Mouse (Mus musculus) midbrain, embryonic 11.5 days (tissue): Measurements from ENCODE around the gene Gpi1. TPM values are rescaled to one million over a fixed set of nuclear protein-coding genes. Genes with fewer than 3 reads are reported as not detected.

Experiments used
- ATAC-seq: fragments of 200-750 bp; cut with Nextera tagmentation; 2 replicates; pipeline ENCODE4 v1.8.0; 2017; ENCODE audit warnings: moderate TSS enrichment, moderate library complexity; ENCODE audit not compliant: low FRiP score
- DNase-seq: peaks from one replicate; pipeline ENCODE4 v3.0.0; 2015; ENCODE audit warnings: low spot score; ENCODE audit errors: missing footprints
- H3K27ac ChIP-seq: fragments of 300-500 bp; sonication (generic); 2 replicates; pipeline ENCODE4 v1.5.1; 2014; ENCODE audit warnings: low read depth, low read length
- H3K27me3 ChIP-seq: fragments of 300-500 bp; sonication (generic); 2 replicates; pipeline ENCODE4 v1.6.1; 2014; ENCODE audit warnings: mild to moderate bottlenecking, low read length, moderate library complexity, mixed read lengths; ENCODE audit not compliant: control insufficient read depth, insufficient read depth
- H3K36me3 ChIP-seq: fragments of 300-500 bp; sonication (generic); 2 replicates; pipeline ENCODE4 v1.6.1; 2014; ENCODE audit warnings: mild to moderate bottlenecking, low read length, moderate library complexity, mixed read lengths; ENCODE audit not compliant: control insufficient read depth, insufficient read depth
- H3K4me1 ChIP-seq: fragments of 300-500 bp; sonication (generic); 2 replicates; pipeline ENCODE4 v1.6.1; 2014; ENCODE audit warnings: low read length; ENCODE audit not compliant: control insufficient read depth, insufficient read depth
- H3K4me2 ChIP-seq: fragments of 300-500 bp; sonication (generic); 2 replicates; pipeline ENCODE4 v1.6.1; 2014; ENCODE audit warnings: mild to moderate bottlenecking, moderate library complexity
- H3K4me3 ChIP-seq: fragments of 300-500 bp; sonication (generic); 2 replicates; pipeline ENCODE4 v1.5.1; 2014; ENCODE audit warnings: low read depth, low read length
- H3K9ac ChIP-seq: fragments of 300-500 bp; sonication (generic); 2 replicates; pipeline ENCODE4 v1.6.1; 2014; ENCODE audit warnings: low read length
- H3K9me3 ChIP-seq: fragments of 300-500 bp; sonication (generic); 2 replicates; pipeline ENCODE4 v1.6.1; 2016; ENCODE audit warnings: low read length; ENCODE audit not compliant: control insufficient read depth
- WGBS: fragments of 180-500 bp; shearing (Covaris S2); extraction: QIAGEN DNeasy Blood & Tissue Kit; methylation state at CpG from one replicate; pipeline ENCODE4 v1.1.7; 2014; 5-methylcytosine and 5-hydroxymethylcytosine counted together
- polyA plus RNA-seq: library from polyadenylated mRNA; unstranded; fragments of >200 nt; fragmentation: Nextera tagmentation; extraction: Ambion mirVana; gene quantifications from 2 replicates; pipeline ENCODE4 v1.2.1, GENCODE M21; 2014

Gpi1 gene
- polyA plus RNA-seq, 1 experiment from 2014 or later = 282 TPM

GRCm38 (mm10) chr7:34255916-34256315, 25.8 kb upstream of the Gpi1 start:
- Histone ChIP-seq H3K9me3 (no peaks in the 10 kb centered on the region), H3K27me3 (no peaks in the 10 kb centered on the region), H3K9ac (no peak overlapping the region), H3K36me3 (no peaks in the 10 kb centered on the region; the same call in 1 of the 2 replicates), H3K4me3 (no peak overlapping the region), H3K27ac (no peak overlapping the region), H3K4me2 (no peak overlapping the region), H3K4me1 (no peaks in the 10 kb centered on the region)
- no peak for DNase-seq
- 88% methylated on average over 1 of the region's 1 CpGs for WGBS
- ATAC-seq = no peak

- H3K27me3 ChIP-seq = no peaks in the 10 kb centered on the region
- no peak for ATAC-seq
- no peaks in the 10 kb centered on the region; the same call in 1 of the 2 replicates for H3K36me3 ChIP-seq
- no peak overlapping the region for H3K27ac ChIP-seq
- H3K4me3 ChIP-seq = no peak overlapping the region
- no peaks in the 10 kb centered on the region for H3K9me3 ChIP-seq
- H3K4me2 ChIP-seq = no peak overlapping the region
- H3K9ac ChIP-seq = no peak overlapping the region
- H3K4me1 ChIP-seq = no peaks in the 10 kb centered on the region
- WGBS = 82% methylated on average over 3 of the region's 3 CpGs
- DNase-seq = no peak
Observed at GRCm38 (mm10) chr7:34255137-34255536, 25.0 kb upstream of the Gpi1 start.

- ATAC-seq = no peak
- peak; percentile 86 for DNase-seq
- 87% methylated on average over 2 of the region's 2 CpGs for WGBS
- no peak overlapping the region for H3K27ac ChIP-seq
- H3K9me3 ChIP-seq = no peaks in the 10 kb centered on the region
- no peak overlapping the region for H3K9ac ChIP-seq
- H3K36me3 ChIP-seq = no peaks in the 10 kb centered on the region; the same call in 1 of the 2 replicates
- no peak overlapping the region for H3K4me3 ChIP-seq
- H3K4me2 ChIP-seq = no peak overlapping the region
- no peaks in the 10 kb centered on the region for H3K27me3 ChIP-seq
- no peaks in the 10 kb centered on the region for H3K4me1 ChIP-seq
Observed at GRCm38 (mm10) chr7:34252030-34252429, 21.9 kb upstream of the Gpi1 start.

GRCm38 (mm10) chr7:34250738-34251137, 20.6 kb upstream of the Gpi1 start, which contains the start of gene Gm6096:
Gene Gm6096 (plus strand): TSS chr7:34251038.
- no peaks in the 10 kb centered on the region; the same call in 1 of the 2 replicates for H3K36me3 ChIP-seq
- DNase-seq (no peak), ATAC-seq (no peak)
- no peaks in the 10 kb centered on the region for H3K4me1 ChIP-seq
- H3K9me3 ChIP-seq = no peaks in the 10 kb centered on the region
- H3K27me3 ChIP-seq = no peaks in the 10 kb centered on the region
- WGBS = 93% methylated on average over 7 of the region's 7 CpGs
- no peak within 1 kb of the TSS for H3K4me2 ChIP-seq
- H3K9ac ChIP-seq = no peak within 1 kb of the TSS
- no peak within 1 kb of the TSS for H3K27ac ChIP-seq
- H3K4me3 ChIP-seq = no peak within 1 kb of the TSS

DNA sequence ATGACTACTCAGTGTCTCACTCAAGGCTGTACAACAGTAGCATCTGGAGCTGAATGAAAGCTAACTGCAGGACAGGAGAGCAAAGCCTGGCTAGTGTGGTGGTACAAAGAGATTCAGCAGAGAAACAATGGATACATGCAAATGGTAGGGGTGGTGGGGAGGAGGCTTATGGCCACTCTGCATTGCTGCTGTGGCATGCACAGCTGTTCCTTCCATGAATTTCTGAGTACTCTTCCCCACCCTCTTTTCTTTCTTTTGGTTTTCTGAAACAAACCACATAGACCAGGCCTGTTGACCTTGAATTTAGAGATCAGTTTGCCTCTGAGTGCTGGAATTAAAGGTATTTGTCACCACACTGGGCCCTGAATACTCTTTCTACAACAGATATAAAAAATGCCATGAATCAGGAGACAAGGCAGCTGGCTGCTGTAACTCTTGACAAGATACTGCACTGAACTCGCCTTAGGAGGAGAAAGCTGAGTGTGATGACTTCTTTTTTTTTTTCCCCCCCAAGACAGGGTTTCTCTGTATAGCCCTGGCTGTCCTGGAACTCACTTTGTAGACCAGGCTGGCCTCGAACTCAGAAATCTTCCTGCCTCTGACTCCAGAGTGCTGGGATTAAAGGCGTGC, 16.8 kb upstream of the Gpi1 start:
- DNase-seq (no peak), ATAC-seq (no peak)
- H3K9ac ChIP-seq = no peak overlapping the region
- H3K27me3 ChIP-seq = no peaks in the 10 kb centered on the region
- no peaks in the 10 kb centered on the region for H3K9me3 ChIP-seq
- WGBS = 92% methylated on average over 3 of the region's 3 CpGs
- peaks cover 4% of the 10 kb centered on the region; the same call in 1 of the 2 replicates for H3K36me3 ChIP-seq
- H3K4me2 ChIP-seq = no peak overlapping the region
- no peak overlapping the region for H3K27ac ChIP-seq
- no peak overlapping the region for H3K4me3 ChIP-seq
- H3K4me1 ChIP-seq = no peaks in the 10 kb centered on the region

- ATAC-seq = no peak
Observed at GRCm38 (mm10) chr7:34242176-34242575, 12.0 kb upstream of the Gpi1 start.

GRCm38 (mm10) chr7:34238086-34238485, 8.0 kb upstream of the Gpi1 start:
- ATAC-seq = no peak
- DNase-seq = no peak
- Histone ChIP-seq H3K4me1 (peaks cover 5% of the 10 kb centered on the region; the same call in 1 of the 2 replicates), H3K4me2 (no peak overlapping the region), H3K4me3 (no peak overlapping the region), H3K36me3 (peaks cover 9% of the 10 kb centered on the region), H3K9ac (no peak overlapping the region), H3K9me3 (no peaks in the 10 kb centered on the region), H3K27me3 (no peaks in the 10 kb centered on the region), H3K27ac (no peak overlapping the region)
- 91% methylated on average over 5 of the region's 5 CpGs for WGBS

More at GRCm38 (mm10) chr7:34242176-34242575, 12.0 kb upstream of the Gpi1 start:
- Histone ChIP-seq H3K4me3 (no peak overlapping the region), H3K4me1 (no peaks in the 10 kb centered on the region), H3K4me2 (no peak overlapping the region), H3K9ac (no peak overlapping the region), H3K9me3 (no peaks in the 10 kb centered on the region), H3K36me3 (peaks cover 13% of the 10 kb centered on the region), H3K27ac (no peak overlapping the region), H3K27me3 (no peaks in the 10 kb centered on the region)
- WGBS = 96% methylated on average over 11 of the region's 11 CpGs
- DNase-seq = no peak

DNA sequence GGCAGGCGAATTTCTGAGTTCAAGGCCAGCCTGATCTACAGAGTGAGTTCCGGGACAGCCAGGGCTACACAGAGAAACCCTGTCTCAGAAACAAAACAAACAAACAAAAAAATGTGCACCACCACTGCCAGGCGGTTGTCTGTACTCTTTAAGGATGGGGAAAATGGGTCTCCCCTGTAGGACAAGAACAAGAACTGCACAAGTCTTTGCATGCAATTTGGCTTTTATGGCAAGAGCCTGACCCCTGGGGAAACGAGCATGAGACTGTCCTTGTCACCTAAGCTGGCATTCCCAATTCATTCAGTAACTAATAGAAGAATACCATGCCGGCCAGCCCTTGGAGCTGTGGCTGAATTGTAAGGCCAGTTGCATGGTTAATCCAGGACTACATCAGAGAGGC, 5.5 kb upstream of the Gpi1 start:
- Histone ChIP-seq H3K9ac (no peak overlapping the region), H3K4me1 (peaks cover 5% of the 10 kb centered on the region; the same call in 1 of the 2 replicates), H3K4me3 (no peak overlapping the region), H3K36me3 (peaks cover 9% of the 10 kb centered on the region), H3K27ac (no peak overlapping the region), H3K4me2 (no peak overlapping the region), H3K9me3 (no peaks in the 10 kb centered on the region), H3K27me3 (no peaks in the 10 kb centered on the region)
- 89% methylated on average over 5 of the region's 5 CpGs for WGBS
- ATAC-seq = no peak
- DNase-seq = no peak

DNA sequence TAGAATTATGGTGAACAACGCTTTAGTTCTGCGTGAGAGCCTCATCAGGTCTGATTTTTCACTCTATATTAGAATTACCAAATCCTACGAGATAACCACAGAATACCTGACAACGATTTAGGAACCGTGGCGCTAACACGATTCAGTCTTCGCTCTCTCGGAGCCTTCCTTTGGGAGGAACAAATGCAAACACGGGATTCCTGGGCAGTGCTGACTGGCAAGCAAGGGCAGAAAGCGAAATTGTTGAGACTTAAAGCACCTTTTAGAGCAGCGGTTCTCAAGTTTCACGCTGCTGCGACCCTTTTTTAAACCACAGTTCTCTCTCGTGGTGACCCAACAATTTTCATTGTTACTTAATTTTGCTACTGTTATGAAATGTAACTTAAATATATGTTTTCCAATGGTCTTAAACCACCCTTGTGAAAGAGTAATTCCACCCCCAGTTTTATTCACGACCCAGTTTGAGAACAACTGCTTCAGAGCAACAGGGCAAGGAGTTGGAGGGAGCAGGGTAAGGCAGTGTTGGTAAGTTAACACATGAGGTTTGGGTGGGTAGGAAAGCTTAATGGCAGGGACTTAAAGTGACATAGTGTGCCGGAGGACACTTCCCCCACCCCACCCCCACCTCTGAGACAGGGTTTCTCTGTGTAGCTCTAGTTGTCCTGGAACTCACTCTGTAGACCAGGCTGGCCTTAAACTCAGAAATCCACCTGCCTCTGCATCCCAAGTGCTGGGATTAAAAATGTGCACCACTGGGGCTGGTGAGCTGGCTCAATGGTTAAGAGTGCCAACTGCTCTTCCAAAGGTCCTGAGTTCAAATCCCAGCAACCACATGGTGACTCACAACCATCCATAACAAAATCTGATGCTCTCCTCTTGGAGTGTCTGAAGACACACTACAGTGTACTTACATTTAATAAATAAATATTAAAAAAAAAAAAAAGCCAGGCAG, 4.8 kb upstream of the Gpi1 start:
- Histone ChIP-seq H3K27me3 (no peaks in the 10 kb centered on the region), H3K4me2 (peak overlapping the region; percentile 55), H3K4me1 (peaks cover 5% of the 10 kb centered on the region; the same call in 1 of the 2 replicates), H3K9me3 (no peaks in the 10 kb centered on the region), H3K4me3 (peak overlapping the region; percentile 44), H3K9ac (peak overlapping the region; percentile 64), H3K27ac (peak overlapping the region; percentile 55), H3K36me3 (peaks cover 7% of the 10 kb centered on the region)
- ATAC-seq (no peak), DNase-seq (no peak)
- 5% methylated on average over 17 of the region's 17 CpGs for WGBS
